Comparison of ENCODE assay signal across 34 mouse cellular contexts in genomic region chr6:53965900-53966299, GRCm38 (mm10). TPM values are rescaled to one million over a fixed set of nuclear protein-coding genes. Genes with fewer than 3 reads are reported as not detected.
DNase-seq lines count a peak whose midpoint lies in the region; ATAC-seq and TF ChIP-seq lines count a peak whose summit lies in the region.
"Had no signal": no experiment of that assay in that cellular context is flagged by ENCODE, and none has a peak within 500 bp of the region (broad histone marks: within the 10 kb centered on the region; RNA-seq: fewer than 3 reads in every experiment).

No protein-coding gene starts in this region.

- peak overlapping the region; percentile 75 for H3K27ac ChIP-seq in hindbrain, embryonic 10.5 days
- no peak overlapping the region for H3K27ac ChIP-seq in hindbrain, embryonic 16.5 days (ENCODE audit: low read depth, low read length)
- no peak overlapping the region for H3K27ac ChIP-seq in midbrain, embryonic 11.5 days (ENCODE audit: low read depth, low read length)
- no peak overlapping the region for H3K27ac ChIP-seq in midbrain, postnatal 0 days (ENCODE audit: low read depth, low read length)
- H3K27ac ChIP-seq in midbrain, embryonic 13.5 days, result peak overlapping the region; percentile 61; the same call in 1 of the 2 replicates
- H3K27ac ChIP-seq in forebrain, embryonic 12.5 days, result no peak overlapping the region
- H3K27ac ChIP-seq: heart, adult 2 months; heart, embryonic 15.5 days; limb, embryonic 12.5 days; liver, embryonic 12.5 days; stomach, postnatal 0 days had no signal

- H3K9me3 ChIP-seq in hindbrain, embryonic 10.5 days, result no peaks in the 10 kb centered on the region
- no peaks in the 10 kb centered on the region for H3K9me3 ChIP-seq in hindbrain, embryonic 16.5 days (ENCODE audit: control insufficient read depth, low read length)
- H3K9me3 ChIP-seq in midbrain, embryonic 11.5 days (ENCODE audit: control insufficient read depth, low read length), result no peaks in the 10 kb centered on the region
- H3K9me3 ChIP-seq in midbrain, postnatal 0 days (ENCODE audit: low read length), result no peaks in the 10 kb centered on the region
- H3K9me3 ChIP-seq in midbrain, embryonic 13.5 days, result no peaks in the 10 kb centered on the region
- no peaks in the 10 kb centered on the region for H3K9me3 ChIP-seq in forebrain, embryonic 12.5 days
- H3K9me3 ChIP-seq: heart, embryonic 15.5 days; limb, embryonic 12.5 days; liver, embryonic 12.5 days had no signal

- no peak for ATAC-seq in hindbrain, embryonic 16.5 days
- no peak for ATAC-seq in midbrain, embryonic 11.5 days (ENCODE audit: low FRiP score)
- ATAC-seq in midbrain, postnatal 0 days (ENCODE audit: low FRiP score), result no peak
- 0 out of 2 replicates have a peak, but pooled peaks have one; percentile 2 for ATAC-seq in midbrain, embryonic 13.5 days
- no peak for ATAC-seq in forebrain, embryonic 12.5 days (ENCODE audit: low FRiP score)
- ATAC-seq: CD4-positive, CD25-positive, alpha-beta regulatory T cell, adult 4 months; forebrain, postnatal 0 days; inflammation-experienced regulatory T-cells, adult 6 months; liver, embryonic 12.5 days had no signal

- no peak overlapping the region for H3K9ac ChIP-seq in hindbrain, embryonic 16.5 days (ENCODE audit: low read depth, low read length)
- no peak overlapping the region for H3K9ac ChIP-seq in midbrain, embryonic 11.5 days (ENCODE audit: low read length)
- no peak overlapping the region for H3K9ac ChIP-seq in midbrain, postnatal 0 days (replicated peaks; ENCODE audit: low read length, poor library complexity, severe bottlenecking)
- H3K9ac ChIP-seq in midbrain, embryonic 13.5 days (replicated peaks), result no peak overlapping the region
- H3K9ac ChIP-seq in forebrain, embryonic 12.5 days, result no peak overlapping the region
- H3K9ac ChIP-seq: forebrain, postnatal 0 days; heart, embryonic 15.5 days; limb, embryonic 12.5 days; liver, embryonic 12.5 days had no signal

- H3K27me3 ChIP-seq in hindbrain, embryonic 10.5 days (ENCODE audit: insufficient read depth, poor library complexity, severe bottlenecking), result peaks cover 8% of the 10 kb centered on the region; the same call in 1 of the 2 replicates
- H3K27me3 ChIP-seq in hindbrain, embryonic 16.5 days (replicated peaks; ENCODE audit: control insufficient read depth, insufficient read depth, low read length), result no peaks in the 10 kb centered on the region
- H3K27me3 ChIP-seq in midbrain, embryonic 11.5 days (ENCODE audit: control insufficient read depth, insufficient read depth, low read length), result no peaks in the 10 kb centered on the region
- H3K27me3 ChIP-seq in midbrain, postnatal 0 days (ENCODE audit: insufficient read depth, low read length), result no peaks in the 10 kb centered on the region
- no peaks in the 10 kb centered on the region for H3K27me3 ChIP-seq in midbrain, embryonic 13.5 days
- H3K27me3 ChIP-seq in forebrain, embryonic 12.5 days, result 0 out of 2 replicates have a peak, but pooled peaks cover 3% of the 10 kb centered on the region
- H3K27me3 ChIP-seq: heart, embryonic 15.5 days; limb, embryonic 12.5 days; liver, embryonic 12.5 days had no signal

- no peak overlapping the region for H3K4me2 ChIP-seq in hindbrain, embryonic 16.5 days (ENCODE audit: low read length)
- H3K4me2 ChIP-seq in midbrain, embryonic 11.5 days, result no peak overlapping the region
- no peak overlapping the region for H3K4me2 ChIP-seq in midbrain, postnatal 0 days (ENCODE audit: low read depth, low read length, poor library complexity, severe bottlenecking)
- no peak overlapping the region for H3K4me2 ChIP-seq in midbrain, embryonic 13.5 days (replicated peaks)
- no peak overlapping the region for H3K4me2 ChIP-seq in forebrain, embryonic 12.5 days
- H3K4me2 ChIP-seq: heart, embryonic 15.5 days; limb, embryonic 12.5 days; liver, embryonic 12.5 days had no signal

- no peak for DNase-seq in hindbrain, embryonic 10.5 days (ENCODE audit: low spot score)
- DNase-seq in midbrain, embryonic 11.5 days (ENCODE audit: low spot score, missing footprints), result peak; percentile 76
- DNase-seq in midbrain, postnatal 0 days (ENCODE audit: low spot score), result no peak
- no peak for DNase-seq in heart, adult 9 months (ENCODE audit: low spot score in 2 of 2)
- DNase-seq: adrenal gland, adult 2 months; cerebellum, adult 11-12 months; cerebellum, postnatal 14 days; embryo, embryonic 11 days; forebrain, postnatal 0 days; gastrocnemius, postnatal 36 days; heart, adult 2 months; heart, postnatal 36 days; kidney, adult 8-10 months; kidney, postnatal 14 days; lung, adult 18-20 months; lung, postnatal 14 days; right cerebral cortex, postnatal 14 days had no signal

- H3K4me3 ChIP-seq in hindbrain, embryonic 10.5 days, result no peak overlapping the region
- no peak overlapping the region for H3K4me3 ChIP-seq in hindbrain, embryonic 16.5 days (ENCODE audit: low read length)
- H3K4me3 ChIP-seq in midbrain, embryonic 11.5 days (ENCODE audit: low read depth, low read length), result no peak overlapping the region
- H3K4me3 ChIP-seq in midbrain, postnatal 0 days (ENCODE audit: low read depth, low read length), result no peak overlapping the region
- no peak overlapping the region for H3K4me3 ChIP-seq in midbrain, embryonic 13.5 days (replicated peaks)
- no peak overlapping the region for H3K4me3 ChIP-seq in forebrain, embryonic 12.5 days (replicated peaks)
- H3K4me3 ChIP-seq: heart, adult 2 months; heart, embryonic 15.5 days; limb, embryonic 12.5 days; liver, embryonic 12.5 days had no signal

- H3K36me3 ChIP-seq in hindbrain, embryonic 10.5 days, result no peaks in the 10 kb centered on the region
- no peaks in the 10 kb centered on the region for H3K36me3 ChIP-seq in hindbrain, embryonic 16.5 days (ENCODE audit: control insufficient read depth, insufficient read depth, low read length)
- no peaks in the 10 kb centered on the region for H3K36me3 ChIP-seq in midbrain, embryonic 11.5 days (ENCODE audit: control insufficient read depth, insufficient read depth, low read length)
- no peaks in the 10 kb centered on the region for H3K36me3 ChIP-seq in midbrain, postnatal 0 days (ENCODE audit: insufficient read depth, low read length)
- H3K36me3 ChIP-seq in midbrain, embryonic 13.5 days, result no peaks in the 10 kb centered on the region
- H3K36me3 ChIP-seq in forebrain, embryonic 12.5 days (replicated peaks), result no peaks in the 10 kb centered on the region
- H3K36me3 ChIP-seq: heart, embryonic 15.5 days; limb, embryonic 12.5 days; liver, embryonic 12.5 days had no signal

- 33% methylated on average over 5 of the region's 5 CpGs for WGBS in hindbrain, embryonic 10.5 days
- 43% methylated on average over 5 of the region's 5 CpGs for WGBS in hindbrain, embryonic 16.5 days
- WGBS in midbrain, embryonic 11.5 days, result 34% methylated on average over 5 of the region's 5 CpGs
- 40% methylated on average over 5 of the region's 5 CpGs for WGBS in midbrain, postnatal 0 days
- WGBS in midbrain, embryonic 13.5 days, result 31% methylated on average over 5 of the region's 5 CpGs
- WGBS in forebrain, embryonic 12.5 days, result 36% methylated on average over 5 of the region's 5 CpGs

- no peak for TF ChIP-seq CTCF in midbrain, postnatal 0 days (IDR thresholded peaks at IDR 0.05)

- H3K4me1 ChIP-seq in hindbrain, embryonic 10.5 days (replicated peaks), result peaks cover 46% of the 10 kb centered on the region
- no peaks in the 10 kb centered on the region; the same call in 1 of the 2 replicates for H3K4me1 ChIP-seq in hindbrain, embryonic 16.5 days (ENCODE audit: control insufficient read depth, insufficient read depth, low read depth, low read length)
- no peaks in the 10 kb centered on the region for H3K4me1 ChIP-seq in midbrain, embryonic 11.5 days (ENCODE audit: control insufficient read depth, insufficient read depth, low read length)
- no peaks in the 10 kb centered on the region for H3K4me1 ChIP-seq in midbrain, postnatal 0 days (ENCODE audit: insufficient read depth, low read length)
- H3K4me1 ChIP-seq in midbrain, embryonic 13.5 days (replicated peaks), result peaks cover 27% of the 10 kb centered on the region
- peaks cover 24% of the 10 kb centered on the region for H3K4me1 ChIP-seq in forebrain, embryonic 12.5 days
- H3K4me1 ChIP-seq: liver, embryonic 12.5 days had no signal

RNA-seq across cellular contexts. Expression of gene Cpvl, which starts 12.6 kb away (rescaled TPM):
- 0.24 TPM in 1 of 2 replicates, not detected in the other for polyA plus RNA-seq in hindbrain, embryonic 10.5 days (2016; fragmentation: Nextera tagmentation; extraction: Ambion mirVana)
- 0.24 TPM in 1 of 2 replicates, not detected in the other for polyA plus RNA-seq in hindbrain, embryonic 16.5 days (2015; fragmentation: Nextera tagmentation; extraction: Ambion mirVana)
- polyA plus RNA-seq in midbrain, embryonic 11.5 days (2014; fragmentation: Nextera tagmentation; extraction: Ambion mirVana), result 0.11 TPM in 1 of 2 replicates, not detected in the other
- not detected in 2 replicates for total RNA-seq in midbrain, postnatal 0 days (2014; rRNA removed)
- 0.10 TPM in 1 of 2 replicates, not detected in the other for polyA plus RNA-seq in midbrain, postnatal 0 days (2015; fragmentation: Nextera tagmentation; extraction: Ambion mirVana)
- polyA plus RNA-seq in midbrain, embryonic 13.5 days (2015; fragmentation: Nextera tagmentation; extraction: Ambion mirVana), result 0.13 TPM in 1 of 2 replicates, not detected in the other
- polyA plus RNA-seq in forebrain, embryonic 12.5 days (2016; fragmentation: Nextera tagmentation; extraction: Ambion mirVana), result not detected in 2 replicates
- total RNA-seq: adrenal gland, adult 2 months; forebrain, postnatal 0 days; gastrocnemius, adult 18-20 months; gastrocnemius, postnatal 36 days; heart, adult 2 months; heart, postnatal 36 days; layer of hippocampus, adult 18-20 months; left cerebral cortex, adult 8-10 months; megakaryocyte, adult 5-6 weeks; monocyte, adult 5-6 weeks; neutrophil, adult 5-6 weeks had no signal
- polyA plus RNA-seq: adrenal gland, adult 2 months; CD4-positive, CD25-positive, alpha-beta regulatory T cell, adult 4 months; embryonic facial prominence, embryonic 14.5 days; heart, adult 2 months; heart, embryonic 15.5 days; inflammation-experienced regulatory T-cells, adult 6 months; liver, embryonic 12.5 days; thymus, postnatal 0 days had no signal

Comparison
In these comparisons a context has a peak if more than half of its experiments do, and no peak if none do; other contexts are left out.
1. H3K27ac ChIP-seq: peak in hindbrain, embryonic 10.5 days (single experiment) and midbrain, embryonic 13.5 days (single experiment); none in hindbrain, embryonic 16.5 days (single experiment), midbrain, embryonic 11.5 days (single experiment), midbrain, postnatal 0 days (single experiment) and forebrain, embryonic 12.5 days (single experiment).